ENCODE assay signal across 8 mouse cellular contexts in the genomic region with DNA sequence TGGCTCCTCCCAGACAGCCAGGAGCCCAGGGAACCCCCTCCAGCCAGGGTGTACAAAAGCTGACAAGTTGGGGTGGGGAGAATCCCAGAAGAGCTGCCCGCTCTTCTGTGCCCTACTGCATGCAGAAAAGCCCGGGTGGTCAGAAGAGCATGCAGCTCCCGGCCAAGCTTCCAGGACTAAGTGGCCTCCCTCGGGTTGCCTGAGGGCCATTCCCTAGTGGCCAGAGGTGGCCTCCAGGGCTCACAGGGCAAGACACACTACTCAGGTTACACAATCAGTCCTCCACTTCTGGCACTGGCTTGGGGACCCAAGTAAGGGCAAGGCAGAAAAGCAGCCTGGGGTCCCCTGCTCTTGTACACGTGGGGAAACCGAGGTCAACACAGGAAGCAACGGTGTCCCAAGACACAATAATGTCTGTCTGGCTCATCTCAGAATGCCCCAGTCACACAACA. TPM values are rescaled to one million over a fixed set of nuclear protein-coding genes. Genes with fewer than 3 reads are reported as not detected.
DNase-seq lines count a peak whose midpoint lies in the region; ATAC-seq lines count a peak whose summit lies in the region.

No protein-coding gene starts in this region.

- no peaks in the 10 kb centered on the region for H3K9me3 ChIP-seq in kidney, embryonic 15.5 days (replicated peaks)
- H3K9me3 ChIP-seq in hindbrain, embryonic 15.5 days: no peaks in the 10 kb centered on the region
- H3K9me3 ChIP-seq in midbrain, embryonic 15.5 days: no peaks in the 10 kb centered on the region

- no peak overlapping the region for H3K27ac ChIP-seq in kidney, embryonic 15.5 days
- H3K27ac ChIP-seq in hindbrain, embryonic 15.5 days (replicated peaks): peak overlapping the region; percentile 32; the same call in 1 of the 2 replicates
- no peak overlapping the region for H3K27ac ChIP-seq in midbrain, embryonic 15.5 days

- H3K4me3 ChIP-seq in kidney, embryonic 15.5 days (replicated peaks): peak overlapping the region; percentile 85
- peak overlapping the region; percentile 79 for H3K4me3 ChIP-seq in hindbrain, embryonic 15.5 days
- H3K4me3 ChIP-seq in midbrain, embryonic 15.5 days: peak overlapping the region; percentile 76

- peak overlapping the region; percentile 23; the same call in 1 of the 2 replicates for H3K9ac ChIP-seq in kidney, embryonic 15.5 days
- peak overlapping the region; percentile 48; the same call in 1 of the 2 replicates for H3K9ac ChIP-seq in hindbrain, embryonic 15.5 days
- H3K9ac ChIP-seq in midbrain, embryonic 15.5 days: no peak overlapping the region

- 0 out of 2 replicates have a peak, but pooled peaks cover 3% of the 10 kb centered on the region for H3K27me3 ChIP-seq in kidney, embryonic 15.5 days
- 0 out of 2 replicates have a peak, but pooled peaks cover 6% of the 10 kb centered on the region for H3K27me3 ChIP-seq in hindbrain, embryonic 15.5 days
- H3K27me3 ChIP-seq in midbrain, embryonic 15.5 days (replicated peaks): no peaks in the 10 kb centered on the region

- no peaks in the 10 kb centered on the region for H3K36me3 ChIP-seq in kidney, embryonic 15.5 days
- H3K36me3 ChIP-seq in hindbrain, embryonic 15.5 days: no peaks in the 10 kb centered on the region
- no peaks in the 10 kb centered on the region for H3K36me3 ChIP-seq in midbrain, embryonic 15.5 days (replicated peaks)

- no peak for DNase-seq in kidney, postnatal 10 days
- DNase-seq in embryo, embryonic 11 days: peak; percentile 57
- DNase-seq in spleen, adult 12 weeks (ENCODE audit: low spot score): no peak
- DNase-seq in spleen, postnatal 36 days (ENCODE audit: low spot score in 2 of 2): no peak
- DNase-seq in kidney, postnatal 25 days: no peak

- ATAC-seq in kidney, embryonic 15.5 days (replicated peaks; ENCODE audit: low FRiP score): no peak
- no peak for ATAC-seq in hindbrain, embryonic 15.5 days (ENCODE audit: low FRiP score, low read depth)
- no peak for ATAC-seq in midbrain, embryonic 15.5 days (replicated peaks)

- peaks cover 46% of the 10 kb centered on the region for H3K4me1 ChIP-seq in kidney, embryonic 15.5 days
- peaks cover 41% of the 10 kb centered on the region for H3K4me1 ChIP-seq in hindbrain, embryonic 15.5 days (replicated peaks)
- peaks cover 24% of the 10 kb centered on the region for H3K4me1 ChIP-seq in midbrain, embryonic 15.5 days

- 18% methylated on average over 7 of the region's 7 CpGs for WGBS in kidney, embryonic 15.5 days
- 18% methylated on average over 7 of the region's 7 CpGs for WGBS in hindbrain, embryonic 15.5 days
- 17% methylated on average over 7 of the region's 7 CpGs for WGBS in midbrain, embryonic 15.5 days

- H3K4me2 ChIP-seq in kidney, embryonic 15.5 days: peak overlapping the region; percentile 98
- peak overlapping the region; percentile 65 for H3K4me2 ChIP-seq in hindbrain, embryonic 15.5 days
- H3K4me2 ChIP-seq in midbrain, embryonic 15.5 days: peak overlapping the region; percentile 66

RNA-seq across cellular contexts. Expression of a gene that starts 1.9 kb away (rescaled TPM):
- polyA plus RNA-seq in kidney, embryonic 15.5 days (2015; fragmentation: Nextera tagmentation; extraction: Ambion mirVana): 16.0 TPM in 2 replicates
- polyA plus RNA-seq in hindbrain, embryonic 15.5 days (2015; fragmentation: Nextera tagmentation; extraction: Ambion mirVana): 27.0 and 27.4 TPM in 2 replicates
- 20.6 and 22.0 TPM in 2 replicates for polyA plus RNA-seq in midbrain, embryonic 15.5 days (2015; fragmentation: Nextera tagmentation; extraction: Ambion mirVana)
